Mouse (Mus musculus) CD4-positive, CD25-positive, alpha-beta regulatory T cell, adult 2 months (primary cell): Measurements from ENCODE around the gene Slco6c1.

Experiments used
- DNase-seq: peaks from one replicate; pipeline ENCODE4 v3.0.0-alpha.2; 2012; ENCODE audit warnings: low read depth, low spot score

Gene Slco6c1

GRCm38 (mm10) chr1:97128201-97128600 is at the start of gene Slco6c1:
TSS of gene Slco6c1 (minus strand) at chr1:97128301.
- no peak for DNase-seq

DNA sequence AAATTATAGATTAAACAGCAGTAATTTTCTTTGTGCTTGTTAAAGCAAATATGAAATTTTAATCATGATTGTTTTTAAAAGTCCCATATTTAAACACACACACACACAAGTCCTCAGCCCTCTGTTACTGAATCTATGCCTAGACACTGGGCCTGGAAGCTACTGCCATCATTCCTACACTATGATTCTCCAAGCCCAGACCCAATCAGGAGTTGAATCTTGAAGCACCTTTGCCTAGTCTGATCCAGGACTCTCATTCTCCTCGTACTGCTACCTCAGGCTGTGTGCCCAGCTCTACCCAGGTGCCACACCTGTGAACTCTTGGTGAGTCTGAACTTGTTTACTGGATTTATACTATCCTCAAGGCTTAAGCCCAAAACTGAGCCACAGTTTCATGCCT is 89.1 kb downstream of the Slco6c1 start:
- DNase-seq: no peak

DNA sequence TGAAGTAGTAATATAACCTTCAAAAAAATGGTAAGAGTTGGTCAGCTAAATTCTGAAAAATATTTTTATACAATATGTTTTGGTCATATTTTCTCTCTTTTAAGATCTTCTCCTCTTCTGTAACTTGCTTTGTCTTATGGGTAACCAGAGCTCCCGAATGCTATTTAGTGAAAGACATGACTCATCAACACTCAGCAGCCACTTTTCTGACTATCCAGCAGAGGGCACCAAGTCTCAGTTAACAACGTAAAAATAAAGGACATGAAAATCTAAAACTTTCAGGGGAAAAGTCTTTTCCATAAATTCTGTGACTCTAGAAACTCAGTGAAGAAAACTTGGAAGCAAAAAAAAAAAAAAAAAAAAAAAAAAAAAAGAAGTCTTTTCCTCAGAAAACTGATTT is 89.6 kb downstream of the Slco6c1 start:
- peak; percentile 5 for DNase-seq

- no peak for DNase-seq
Observed at GRCm38 (mm10) chr1:97037955-97038354, 90.1 kb downstream of the Slco6c1 start.

DNA sequence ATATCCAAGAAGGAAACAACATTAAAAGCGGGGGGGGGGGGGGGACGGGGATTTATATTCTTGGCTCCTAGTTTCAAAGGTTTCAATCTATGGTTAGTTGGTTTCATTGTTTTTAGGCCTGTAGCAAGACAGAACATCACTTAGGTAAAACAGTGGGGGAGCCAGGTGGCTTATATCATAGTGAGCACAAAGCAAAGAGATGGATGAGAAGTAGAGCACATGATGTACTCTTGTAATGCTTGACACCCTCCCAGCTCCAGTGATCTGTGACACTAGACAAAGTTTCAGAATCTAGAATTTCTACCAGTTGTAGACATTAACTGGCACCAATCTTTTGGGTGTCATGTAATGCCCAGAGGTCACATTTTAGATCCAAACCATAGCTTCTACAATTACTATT is 106.7 kb downstream of the Slco6c1 start:
- DNase-seq: no peak

DNA sequence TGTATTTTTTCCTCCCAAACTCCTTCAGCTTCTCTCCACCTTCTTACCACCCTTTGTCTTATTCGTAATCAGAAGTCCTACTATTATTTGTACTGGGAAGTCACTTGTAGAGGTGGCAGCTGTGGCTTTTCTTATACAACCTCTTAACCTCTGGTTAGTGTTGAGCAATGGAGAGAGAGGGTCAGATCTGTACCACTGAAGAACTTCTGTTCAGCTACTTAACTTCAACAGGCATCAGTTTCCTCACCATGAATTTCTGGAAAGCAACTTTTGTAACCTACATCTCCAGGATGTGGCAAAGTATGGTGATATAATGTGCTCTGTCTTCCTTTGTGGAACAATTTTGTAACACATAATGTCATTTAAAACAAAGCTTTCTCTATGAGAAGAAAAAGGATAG is 108.7 kb downstream of the Slco6c1 start:
- DNase-seq: no peak

DNA sequence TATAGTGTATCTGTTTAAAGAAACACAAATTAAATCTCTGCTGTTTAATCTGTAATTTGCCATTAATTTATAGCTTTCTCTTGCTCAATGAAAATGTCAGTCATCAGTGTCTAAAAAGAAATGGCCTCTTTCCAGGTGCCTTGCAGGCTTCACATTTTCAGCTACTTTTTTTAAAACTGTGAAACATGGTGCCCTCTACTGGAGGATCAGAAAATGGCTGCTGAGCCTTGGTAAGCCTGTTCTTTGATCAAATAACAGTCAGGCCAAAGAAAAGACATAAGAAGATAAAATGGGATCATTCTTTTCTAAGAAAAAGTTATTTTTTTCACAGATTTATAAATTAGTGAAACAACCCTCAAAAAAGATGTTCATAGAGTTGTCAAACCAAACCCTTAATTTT is 109.1 kb downstream of the Slco6c1 start:
- DNase-seq: no peak
